Comparison of ENCODE assay signal across 10 mouse cellular contexts in genomic region chr10:54040261-54041165, GRCm38 (mm10). TPM values are rescaled to one million over a fixed set of nuclear protein-coding genes. Genes with fewer than 3 reads are reported as not detected.
DNase-seq lines count a peak whose midpoint lies in the region; ATAC-seq and TF ChIP-seq lines count a peak whose summit lies in the region.
"Had no signal": no experiment of that assay in that cellular context is flagged by ENCODE, and none has a peak within 500 bp of the region (broad histone marks: within the 10 kb centered on the region; RNA-seq: fewer than 3 reads in every experiment).

No protein-coding gene starts in this region.

- ATAC-seq in liver, embryonic 14.5 days (ENCODE audit: insufficient read depth) = peak; percentile 52
- ATAC-seq: Patski had no signal

- WGBS in liver, embryonic 14.5 days (ENCODE audit: insufficient replicate concordance) = 17% methylated on average over 11 of the region's 11 CpGs

- H3K4me2 ChIP-seq in liver, embryonic 14.5 days (ENCODE audit: low read depth) = peak overlapping the region; percentile 67
- H3K4me2 ChIP-seq: limb, embryonic 13.5 days had no signal

- TF ChIP-seq CTCF in liver, embryonic 14.5 days (IDR thresholded peaks at IDR 0.05; ENCODE audit: low read depth) = no peak

- DNase-seq in gastrocnemius, postnatal 25 days = peak; percentile 14
- no peak for DNase-seq in gastrocnemius, adult 8-10 months (ENCODE audit: low spot score in 2 of 2)
- DNase-seq in CD8-positive naive resting alpha-beta T cell, adult 2 months (ENCODE audit: low read depth in 2 of 2, low spot score in 2 of 2) = peak; percentile 54 to 62
- peak; percentile 52 to 59 for DNase-seq in heart, adult 9 months (ENCODE audit: low spot score in 2 of 2)
- DNase-seq in liver, embryonic 14.5 days (ENCODE audit: low read depth in 3 of 3, low spot score in 3 of 3) = peak in 2 of 3 experiments; percentile 41 to 52
- peak; percentile 39 for DNase-seq in right cerebral cortex, postnatal 25 days
- DNase-seq in urinary bladder, postnatal 25 days (ENCODE audit: low spot score) = no peak
- DNase-seq in kidney, adult 18-20 months = no peak

- H3K9me3 ChIP-seq in liver, embryonic 14.5 days (ENCODE audit: control insufficient read depth, low read length) = no peaks in the 10 kb centered on the region
- H3K9me3 ChIP-seq: limb, embryonic 13.5 days had no signal

- peak overlapping the region; percentile 60 for H3K9ac ChIP-seq in liver, embryonic 14.5 days (replicated peaks)
- H3K9ac ChIP-seq: limb, embryonic 13.5 days had no signal

- H3K4me1 ChIP-seq in liver, embryonic 14.5 days (replicated peaks; ENCODE audit: control insufficient read depth in 2 of 2, insufficient read depth in 2 of 2, low read length in 1 of 2) = peaks cover 71 to 74% of the 10 kb centered on the region in 2 experiments

- H3K27me3 ChIP-seq in liver, embryonic 14.5 days (ENCODE audit: control insufficient read depth, insufficient read depth, low read length) = no peaks in the 10 kb centered on the region
- H3K27me3 ChIP-seq: limb, embryonic 13.5 days; Patski had no signal

- peaks cover 1% of the 10 kb centered on the region; the same call in 1 of the 2 replicates for H3K36me3 ChIP-seq in liver, embryonic 14.5 days (replicated peaks; ENCODE audit: control insufficient read depth, insufficient read depth, low read depth)
- H3K36me3 ChIP-seq: limb, embryonic 13.5 days had no signal

- TF ChIP-seq EP300 in liver, embryonic 14.5 days (IDR thresholded peaks at IDR 0.05; ENCODE audit: low read depth) = peak; percentile 34

- H3K27ac ChIP-seq in liver, embryonic 14.5 days = peak overlapping the region; percentile 96
- H3K27ac ChIP-seq: limb, embryonic 13.5 days had no signal

- H3K4me3 ChIP-seq in liver, embryonic 14.5 days (ENCODE audit: insufficient read depth in 1 of 2, low read depth in 2 of 2, low read length in 2 of 2) = no peak overlapping the region
- H3K4me3 ChIP-seq: limb, embryonic 13.5 days had no signal

RNA-seq across cellular contexts. Expression of gene Man1a, which starts 35.9 kb away (rescaled TPM):
- 10 to 100 TPM in 1 of 2 experiments, 1 to 10 TPM in 1; 9.3 to 15.8 TPM for total RNA-seq in gastrocnemius, postnatal 25 days (2021)
- total RNA-seq in gastrocnemius, adult 8-10 months (2022) = 1 to 10 TPM; 5.7 to 8.0 (median 7.4) TPM
- polyA plus RNA-seq in liver, embryonic 14.5 days (2012; rRNA removed) = 9.5 and 12.4 TPM in 2 replicates
- polyA plus RNA-seq in liver, embryonic 14.5 days (2014; fragmentation: Nextera tagmentation; extraction: Ambion mirVana) = 11.5 and 12.4 TPM in 2 replicates

Comparison
In these comparisons a context has a peak if more than half of its experiments do, and no peak if none do; other contexts are left out.
1. DNase-seq: peak in gastrocnemius, postnatal 25 days (single experiment), CD8-positive naive resting alpha-beta T cell, adult 2 months (2 of 2), heart, adult 9 months (2 of 2), liver, embryonic 14.5 days (2 of 3) and right cerebral cortex, postnatal 25 days (single experiment); none in gastrocnemius, adult 8-10 months (0 of 2), urinary bladder, postnatal 25 days (single experiment) and kidney, adult 18-20 months (single experiment).